ENCODE assay signal across 9 mouse cellular contexts in the genomic region with DNA sequence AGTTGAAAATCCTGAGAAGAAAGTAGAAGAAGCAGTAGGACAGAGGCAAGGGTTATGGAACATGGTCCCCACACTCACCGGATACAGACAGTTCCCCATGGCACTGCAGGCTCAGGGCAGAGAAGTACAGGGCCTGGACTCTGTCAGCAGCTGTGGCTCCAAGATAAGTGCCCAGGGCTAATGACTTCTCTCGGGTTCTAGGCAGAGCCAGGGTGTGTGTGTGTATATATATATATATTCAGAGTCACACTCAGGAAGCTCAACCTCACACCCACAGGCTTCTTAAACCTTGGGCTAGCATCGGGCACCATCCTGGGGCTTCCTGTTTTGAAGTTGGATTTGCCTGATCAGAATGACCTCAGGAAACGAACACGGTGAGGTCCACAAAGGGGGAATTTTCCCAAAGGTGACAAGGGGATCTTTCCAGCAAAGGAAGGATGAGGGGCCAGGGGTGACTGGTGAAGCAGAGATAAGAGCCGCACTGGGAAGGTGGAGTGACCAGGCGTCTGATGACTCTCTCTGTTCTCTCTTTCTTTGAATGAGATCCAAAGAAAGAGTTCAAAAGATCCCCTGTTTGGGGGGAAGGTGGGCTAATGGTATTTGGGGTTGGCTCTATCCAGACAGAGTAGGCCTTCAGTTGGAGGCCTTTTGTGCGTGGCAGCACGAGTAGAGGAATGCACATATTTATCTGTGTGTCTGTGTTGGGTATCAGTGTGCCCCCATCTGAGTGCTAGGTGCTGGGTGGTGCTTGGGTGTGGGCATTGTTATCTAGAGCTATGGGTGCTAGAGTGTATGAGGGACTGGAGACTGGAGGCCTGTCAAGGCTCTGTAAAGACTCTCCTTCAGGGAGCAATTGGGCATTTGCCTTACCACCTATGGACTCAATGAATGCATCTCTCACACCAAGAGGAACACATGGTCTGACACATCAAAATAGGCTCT. TPM values are rescaled to one million over a fixed set of nuclear protein-coding genes. Genes with fewer than 3 reads are reported as not detected.
A peak's percentile ranks its signal among the peaks of the same experiment; 100 is the strongest.
DNase-seq lines count a peak whose midpoint lies in the region; ATAC-seq and TF ChIP-seq lines count a peak whose summit lies in the region.
"Had no signal": no experiment of that assay in that cellular context is flagged by ENCODE, and none has a peak within 500 bp of the region (broad histone marks: within the 10 kb centered on the region; RNA-seq: fewer than 3 reads in every experiment).

Ackr1 (minus strand) TSS at position 439 of the 942 bp plus-strand sequence.

- peaks cover 12% of the 10 kb centered on the region for H3K4me1 ChIP-seq in cerebellum, adult 2 months (ENCODE audit: control insufficient read depth, insufficient read depth, low read length)
- no peaks in the 10 kb centered on the region for H3K4me1 ChIP-seq in lung, embryonic 15.5 days
- peaks cover 34% of the 10 kb centered on the region for H3K4me1 ChIP-seq in liver, embryonic 11.5 days (replicated peaks; ENCODE audit: control insufficient read depth, insufficient read depth, low read length)

- ATAC-seq in lung, embryonic 15.5 days (ENCODE audit: borderline replicate concordance, extremely low read depth, low FRiP score, low TSS enrichment) = peak; percentile 71; the same call in 1 of the 2 replicates
- peak; percentile 90 for ATAC-seq in liver, embryonic 11.5 days (replicated peaks; ENCODE audit: low FRiP score)
- ATAC-seq in activated CD4-positive, CD25-positive, alpha-beta regulatory T cell, adult 4 months = no peak

- no peaks in the 10 kb centered on the region for H3K36me3 ChIP-seq in lung, embryonic 15.5 days
- H3K36me3 ChIP-seq in liver, embryonic 11.5 days (ENCODE audit: control insufficient read depth, insufficient read depth, low read length) = no peaks in the 10 kb centered on the region

- 56% methylated on average over 9 of the region's 9 CpGs for WGBS in cerebellum, adult 2 months
- 46% methylated on average over 9 of the region's 9 CpGs for WGBS in lung, embryonic 15.5 days
- 25% methylated on average over 9 of the region's 9 CpGs for WGBS in liver, embryonic 11.5 days

- no peak within 1 kb of the TSS for H3K4me3 ChIP-seq in cerebellum, adult 2 months (replicated peaks; ENCODE audit: insufficient read depth, low read depth, low read length)
- H3K4me3 ChIP-seq in lung, embryonic 15.5 days = no peak within 1 kb of the TSS
- H3K4me3 ChIP-seq in liver, embryonic 11.5 days (ENCODE audit: low read depth, low read length) = peak within 1 kb of the TSS; percentile 25

- no peak for DNase-seq in cerebellum, adult 2 months
- DNase-seq in cerebellum, adult 18-20 months = no peak
- DNase-seq in lung, postnatal 4 days = no peak
- no peak for DNase-seq in liver, embryonic 11.5 days (ENCODE audit: low spot score)
- DNase-seq in spleen, postnatal 4 days (ENCODE audit: low spot score in 2 of 2) = peak; percentile 67 to 76
- DNase-seq in testis, postnatal 10 days (ENCODE audit: low spot score) = no peak
- DNase-seq: gastrocnemius, postnatal 10 days had no signal

- no peak for TF ChIP-seq CTCF in cerebellum, adult 2 months (IDR thresholded peaks at IDR 0.05; ENCODE audit: borderline replicate concordance, insufficient read depth, low read depth, low read length)

- H3K4me2 ChIP-seq in lung, embryonic 15.5 days = no peak within 1 kb of the TSS
- H3K4me2 ChIP-seq in liver, embryonic 11.5 days = peak within 1 kb of the TSS; percentile 42

- H3K9ac ChIP-seq in lung, embryonic 15.5 days = no peak within 1 kb of the TSS
- peak within 1 kb of the TSS; percentile 65 for H3K9ac ChIP-seq in liver, embryonic 11.5 days (ENCODE audit: low read depth, low read length)

- H3K9me3 ChIP-seq in lung, embryonic 15.5 days = no peaks in the 10 kb centered on the region
- H3K9me3 ChIP-seq in liver, embryonic 11.5 days (ENCODE audit: control insufficient read depth, low read length) = no peaks in the 10 kb centered on the region

- H3K27me3 ChIP-seq in cerebellum, adult 2 months (ENCODE audit: control insufficient read depth, insufficient read depth, low read length) = no peaks in the 10 kb centered on the region
- H3K27me3 ChIP-seq in lung, embryonic 15.5 days = no peaks in the 10 kb centered on the region
- H3K27me3 ChIP-seq in liver, embryonic 11.5 days (replicated peaks; ENCODE audit: control insufficient read depth, insufficient read depth, low read length) = no peaks in the 10 kb centered on the region

- no peak within 1 kb of the TSS; the same call in 1 of the 2 replicates for H3K27ac ChIP-seq in cerebellum, adult 2 months (ENCODE audit: insufficient read depth, low read length)
- H3K27ac ChIP-seq in lung, embryonic 15.5 days = no peak within 1 kb of the TSS
- peak within 1 kb of the TSS; percentile 89 for H3K27ac ChIP-seq in liver, embryonic 11.5 days (ENCODE audit: low read depth, low read length)

- TF ChIP-seq POLR2A in cerebellum, adult 2 months (IDR thresholded peaks at IDR 0.05; ENCODE audit: borderline replicate concordance, insufficient read depth, low read length) = peak; percentile 17; the same call in 1 of the 2 replicates

RNA-seq across cellular contexts. Expression of gene Ackr1, which starts in this region (rescaled TPM):
- 250 and 253 TPM in 2 replicates for polyA plus RNA-seq in cerebellum, adult 2 months (2012; rRNA removed)
- 0.64 and 1.2 TPM in 2 replicates for polyA plus RNA-seq in lung, embryonic 15.5 days (2015; fragmentation: Nextera tagmentation; extraction: Ambion mirVana)
- 15.0 and 16.5 TPM in 2 replicates for polyA plus RNA-seq in liver, embryonic 11.5 days (2014; fragmentation: Nextera tagmentation; extraction: Ambion mirVana)
- not detected for polyA plus RNA-seq in activated CD4-positive, CD25-positive, alpha-beta regulatory T cell, adult 4 months (2017; shearing (Covaris generic))

Comparison
In these comparisons a context has a peak if more than half of its experiments do, and no peak if none do; other contexts are left out.
1. RNA of gene Ackr1 (polyA plus RNA-seq): 250 to 253 TPM in cerebellum, adult 2 months; 15.0 to 16.5 TPM in liver, embryonic 11.5 days, 0.64 to 1.2 TPM in lung, embryonic 15.5 days and not detected in activated CD4-positive, CD25-positive, alpha-beta regulatory T cell, adult 4 months; every median in the first group is over 10 times any median in the second.
2. DNase-seq: peak in spleen, postnatal 4 days (2 of 2); none in cerebellum, adult 2 months (0 of 2), cerebellum, adult 18-20 months (0 of 2), lung, postnatal 4 days (0 of 2), liver, embryonic 11.5 days (single experiment) and testis, postnatal 10 days (single experiment).